Mouse (Mus musculus) cortical plate, adult 2 months (tissue): ENCODE results near the gene Prdm2.

Experiments
- CTCF ChIP-seq: fragments of 200-500 bp; IDR thresholded peaks from 2 replicates; pipeline ENCODE4 v1.5.1; 2011; ENCODE audit warnings: mild to moderate bottlenecking, control low read depth, low read length; ENCODE audit not compliant: insufficient read depth; ENCODE audit errors: extremely low read depth
- POLR2A ChIP-seq: fragments of 200-500 bp; IDR thresholded peaks from 2 replicates; pipeline ENCODE4 v1.6.1; 2011; ENCODE audit warnings: mild to moderate bottlenecking, low read length, control low read depth; ENCODE audit not compliant: insufficient read depth; ENCODE audit errors: extremely low read depth

DNA sequence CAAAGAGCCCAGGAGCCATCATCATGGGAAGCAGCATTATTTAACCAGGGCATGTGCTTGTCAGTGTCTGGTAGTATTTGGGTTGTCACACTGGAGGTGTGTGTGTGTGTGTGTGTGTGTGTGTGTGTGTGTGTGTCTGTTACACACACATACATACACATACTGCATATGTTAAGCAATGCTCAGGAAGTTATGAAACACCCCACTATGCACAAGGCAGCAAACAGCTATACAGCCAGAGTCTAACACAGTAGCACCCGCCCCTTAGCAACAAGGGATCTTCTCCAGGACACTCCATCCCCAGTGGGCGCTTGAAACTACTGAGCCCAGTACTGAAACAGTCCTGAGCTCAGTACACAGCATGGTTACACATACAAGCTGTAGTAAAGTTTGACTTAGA lies 100.4 kb downstream of the Prdm2 start:
- TF ChIP-seq CTCF (no peak), POLR2A (no peak)
